Mouse (Mus musculus) kidney, adult 11 months (tissue): ENCODE results near the gene Clic6.

Source experiments
- DNase-seq: peaks from one replicate; pipeline ENCODE4 v3.0.0; 2022

Gene Clic6

DNA sequence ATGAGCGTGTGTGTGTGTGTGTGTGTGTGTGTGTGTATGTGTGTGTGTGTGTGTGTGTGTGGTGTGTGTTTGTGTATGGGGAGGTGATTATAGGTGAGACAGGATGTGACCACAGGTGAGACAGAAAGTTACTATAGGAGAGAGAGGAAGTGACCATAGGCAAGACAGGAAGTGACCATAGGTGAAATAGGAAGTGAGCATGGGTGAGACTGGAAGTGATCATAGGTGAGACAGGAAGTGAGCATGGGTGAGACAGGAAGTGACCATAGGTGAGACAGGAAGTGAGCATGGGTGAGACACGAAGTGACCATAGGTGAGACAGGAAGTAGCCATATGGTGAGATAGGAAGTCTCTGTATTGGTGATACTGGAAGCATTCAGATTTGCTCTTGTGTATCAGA lies 49.7 kb downstream of the Clic6 start:
- no peak for DNase-seq

DNA sequence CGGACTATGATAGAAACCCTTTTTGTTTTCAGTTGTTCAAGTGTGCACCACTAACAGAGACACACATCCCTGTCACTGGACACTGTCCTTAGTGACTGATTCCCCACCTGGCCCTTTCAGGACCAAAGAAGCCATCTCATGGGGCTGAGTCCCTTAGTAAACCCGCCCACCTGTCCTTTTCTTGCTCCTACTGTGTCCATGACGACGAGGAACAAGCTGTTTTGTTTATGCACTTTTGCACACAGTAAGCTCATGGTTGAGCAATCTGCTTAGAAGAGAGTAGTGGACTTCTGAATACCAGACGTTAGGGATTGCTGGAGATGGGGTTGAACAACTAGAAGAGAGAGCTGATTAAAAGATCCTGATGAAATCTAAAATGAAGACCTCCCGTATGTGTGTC lies 52.8 kb downstream of the Clic6 start:
- DNase-seq: no peak

DNA sequence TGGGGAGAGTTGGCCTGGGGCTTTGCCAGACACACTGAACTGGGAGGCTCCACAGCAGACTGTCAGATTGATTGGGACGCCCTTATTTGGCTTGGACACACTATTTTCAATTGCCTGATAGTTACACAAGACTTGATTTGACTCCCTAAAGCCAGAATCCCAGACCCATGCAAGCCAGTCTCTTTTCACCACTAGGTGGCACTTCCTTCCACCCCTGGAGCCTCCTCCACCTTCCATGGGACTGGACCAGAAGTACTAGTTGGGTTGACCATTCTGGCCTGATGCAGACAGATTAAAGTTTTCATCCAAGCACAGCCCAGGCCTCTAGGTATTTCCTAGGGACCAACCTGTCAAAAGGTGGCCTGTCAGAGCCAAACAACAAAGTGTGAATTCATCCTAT lies 58.7 kb downstream of the Clic6 start:
- no peak for DNase-seq

- DNase-seq: peak; percentile 61
Measured at GRCm38 (mm10) chr16:92548651-92549050, 63.1 kb downstream of the Clic6 start.

DNA sequence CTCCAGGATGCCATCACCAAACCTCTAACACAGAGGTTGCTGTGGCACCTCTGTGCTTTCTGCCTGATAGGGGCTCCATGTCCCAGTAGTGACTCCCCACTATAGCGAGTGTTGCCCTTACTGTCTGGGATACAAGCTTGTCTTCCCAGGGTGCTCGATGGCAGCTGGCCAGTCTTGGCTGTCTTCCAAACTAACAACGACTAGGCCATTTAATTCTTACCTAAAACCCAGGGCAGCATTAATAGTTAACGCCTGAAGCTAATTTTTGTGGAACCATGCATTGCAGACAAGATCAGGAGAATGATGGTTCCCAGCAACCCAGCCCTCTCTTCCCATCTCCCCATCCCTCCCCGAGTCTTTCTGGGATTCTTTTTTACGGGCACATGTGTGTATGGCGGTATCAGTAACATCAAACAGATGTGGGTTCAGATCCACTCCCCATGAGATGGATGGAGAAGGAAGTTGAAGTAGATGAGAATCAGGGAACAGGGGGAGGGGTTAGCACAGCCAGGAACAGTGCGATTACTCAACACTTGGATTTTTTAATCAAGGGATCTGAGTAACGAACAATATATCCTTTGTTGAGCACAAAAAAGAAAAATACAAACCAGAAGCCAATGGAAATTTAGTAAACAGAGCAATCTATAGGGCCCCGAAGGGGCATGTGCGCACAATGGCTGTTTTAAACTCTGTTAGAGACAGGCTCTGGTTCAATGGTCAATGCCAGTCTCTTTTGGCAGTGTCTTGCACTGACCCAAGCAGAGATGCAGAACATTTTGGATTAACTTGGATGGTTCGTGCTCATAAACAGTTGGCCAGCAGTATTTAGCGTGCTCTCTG lies 66.0 kb downstream of the Clic6 start:
- peak; percentile 46 for DNase-seq

DNA sequence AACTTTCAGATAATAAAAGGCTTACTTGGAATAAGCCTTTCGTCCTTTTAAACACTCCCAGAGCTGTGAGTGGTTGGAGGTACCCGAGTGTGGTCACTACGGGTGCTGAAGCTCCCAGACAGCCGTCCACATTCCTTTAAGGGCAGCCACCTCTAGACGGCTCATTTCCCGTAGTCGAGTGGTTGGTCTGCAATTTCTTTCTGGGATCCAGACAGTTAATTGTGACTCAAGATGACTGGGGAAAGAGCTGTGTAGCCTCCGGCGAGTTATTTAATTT lies 66.5 kb downstream of the Clic6 start:
- DNase-seq: no peak

DNA sequence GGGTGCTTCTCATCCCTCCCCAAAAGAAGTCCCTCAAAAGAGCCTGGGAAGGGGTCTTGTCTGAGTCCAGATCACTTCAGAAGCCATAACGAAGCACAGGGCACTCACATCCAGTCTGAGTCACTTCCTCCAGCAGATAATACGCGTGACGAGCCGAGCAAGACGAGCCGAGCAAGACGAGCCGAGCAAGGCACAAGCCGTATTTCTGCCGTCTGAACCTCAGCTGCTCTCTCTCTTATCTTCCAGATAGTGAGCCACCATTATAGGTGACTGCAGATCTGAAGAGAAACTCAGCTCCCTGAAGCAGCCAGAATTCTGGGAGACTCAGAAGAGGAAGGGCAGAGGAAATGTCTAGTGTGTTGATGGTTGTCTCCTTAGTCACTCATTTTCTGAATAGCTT lies 67.3 kb downstream of the Clic6 start:
- DNase-seq: no peak

- no peak for DNase-seq
Measured at GRCm38 (mm10) chr16:92555051-92555450, 69.5 kb downstream of the Clic6 start.

DNA sequence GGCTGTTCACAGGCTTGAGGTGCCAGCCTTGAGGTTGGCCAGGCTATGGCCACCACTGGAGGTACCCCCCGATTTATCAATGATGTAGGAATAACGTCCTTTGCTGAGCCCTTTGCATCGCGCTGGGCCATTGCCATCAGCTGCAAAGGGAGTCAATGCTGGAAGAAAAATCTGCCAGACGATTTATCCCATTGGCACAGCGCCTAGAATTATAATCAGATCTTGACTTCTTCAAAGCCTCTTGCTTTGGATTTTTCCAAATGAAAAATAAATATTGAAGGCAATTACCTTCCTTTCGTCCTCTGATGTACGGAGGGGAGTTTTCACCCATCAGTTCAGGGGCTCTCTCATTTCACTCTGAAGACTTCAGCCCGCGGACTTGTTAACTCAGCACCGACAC lies 79.8 kb downstream of the Clic6 start:
- no peak for DNase-seq

GRCm38 (mm10) chr16:92565708-92566107 lies 80.2 kb downstream of the Clic6 start:
- DNase-seq: peak; percentile 63

- DNase-seq: no peak
Measured at GRCm38 (mm10) chr16:92566146-92566545, 80.6 kb downstream of the Clic6 start.

GRCm38 (mm10) chr16:92571246-92571645 lies 85.7 kb downstream of the Clic6 start:
- no peak for DNase-seq

GRCm38 (mm10) chr16:92573193-92573592 lies 87.7 kb downstream of the Clic6 start:
- no peak for DNase-seq

DNA sequence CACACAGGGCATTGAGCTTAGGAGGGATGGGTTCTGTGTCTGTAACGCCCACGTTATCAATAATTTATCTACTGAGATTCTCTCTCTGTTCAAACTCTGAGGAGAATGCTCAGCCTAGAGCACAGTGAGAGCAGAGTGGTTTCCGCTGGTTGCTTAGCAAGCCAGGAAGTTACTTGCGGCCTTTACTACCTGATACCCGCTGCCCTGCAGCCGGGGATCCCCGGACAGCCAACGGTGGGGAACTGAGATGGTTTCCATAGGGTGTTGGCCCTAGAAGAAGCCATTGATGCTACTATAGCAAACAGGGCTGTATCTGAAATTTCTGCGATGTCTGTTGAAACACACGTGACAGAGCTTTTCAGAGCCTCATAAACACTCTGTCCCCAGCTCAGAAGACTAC lies 90.3 kb downstream of the Clic6 start:
- no peak for DNase-seq

DNA sequence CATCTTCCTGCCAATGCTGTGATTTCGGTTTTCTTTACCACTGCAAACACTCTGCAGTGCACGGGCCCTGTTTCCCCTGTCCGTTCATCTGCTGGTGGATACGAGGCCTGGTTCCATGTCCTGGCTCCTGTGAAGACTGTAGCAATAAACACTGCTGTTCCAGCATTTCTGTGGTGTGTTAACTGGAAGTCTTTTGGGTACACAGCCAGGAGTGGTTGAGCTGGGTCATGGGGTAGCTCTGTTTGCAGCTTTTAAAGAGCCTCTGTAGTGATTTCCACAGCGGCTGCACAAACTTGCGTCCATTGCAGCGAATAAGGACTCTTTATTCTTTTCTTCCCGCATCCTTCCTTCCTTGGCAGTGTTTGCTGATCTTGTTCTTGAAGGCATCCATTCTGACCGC lies 91.8 kb downstream of the Clic6 start:
- DNase-seq: no peak

DNA sequence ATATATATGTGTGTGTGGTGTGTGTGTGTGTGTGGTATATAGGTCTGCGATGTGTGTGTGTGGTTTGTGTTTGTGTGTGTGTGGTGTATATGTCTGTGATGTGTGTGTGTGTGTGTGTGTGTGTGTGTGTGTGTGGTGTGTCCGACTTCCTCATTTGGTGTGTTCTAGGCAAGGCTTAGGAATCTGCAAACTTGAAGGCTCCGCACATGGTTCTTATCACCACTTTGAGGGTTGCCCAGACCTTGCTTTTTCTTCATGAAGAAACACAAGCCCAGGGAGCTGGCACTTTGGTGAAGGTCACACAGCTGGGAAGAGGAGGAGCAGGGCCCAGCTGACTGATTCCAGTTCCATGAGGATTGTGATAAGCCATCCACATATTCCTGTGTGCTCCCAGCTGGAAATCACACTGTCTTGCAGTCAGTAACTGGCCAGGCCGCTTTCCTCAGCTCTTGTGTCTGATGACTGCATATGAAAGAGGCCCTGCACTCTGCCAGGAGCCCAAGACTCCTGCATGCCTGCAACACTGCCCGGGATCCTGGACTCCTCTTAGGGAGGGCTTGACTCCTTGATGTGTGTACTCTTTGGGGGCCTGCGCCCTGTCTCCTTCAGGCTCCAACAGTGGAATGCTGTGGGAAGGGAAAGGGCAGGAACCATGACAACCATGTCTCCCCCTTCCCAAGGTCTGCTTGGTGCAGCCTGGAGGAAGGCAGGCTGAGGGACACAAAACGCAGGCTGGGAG lies 93.5 kb downstream of the Clic6 start:
- DNase-seq: no peak

- no peak for DNase-seq
Measured at GRCm38 (mm10) chr16:92580981-92581380, 95.4 kb downstream of the Clic6 start.

DNA sequence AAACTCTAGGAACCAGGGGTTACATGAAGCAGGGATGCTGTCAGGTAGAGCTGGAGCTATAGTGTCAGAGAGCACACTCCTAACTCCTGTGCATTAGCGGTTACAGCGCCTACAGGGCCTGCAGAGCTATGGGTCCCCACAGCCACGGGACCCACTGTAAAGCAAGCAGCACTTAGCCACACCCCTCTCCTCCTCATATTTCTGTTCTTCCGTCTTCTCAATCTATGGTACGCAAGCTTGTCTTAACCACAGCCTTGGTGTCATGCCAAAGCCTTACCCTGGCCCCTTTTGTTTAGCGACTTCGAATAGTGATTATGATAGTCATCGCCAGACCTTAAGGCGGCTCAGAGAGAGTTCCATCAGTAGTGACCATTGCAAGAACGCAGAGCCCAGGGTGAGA lies 96.2 kb downstream of the Clic6 start:
- no peak for DNase-seq

GRCm38 (mm10) chr16:92587836-92588235 lies 102.3 kb downstream of the Clic6 start:
- DNase-seq: no peak
